Mouse (Mus musculus): ENCODE results near the gene Bhlhe23. TPM values are rescaled to one million over a fixed set of nuclear protein-coding genes. Genes with fewer than 3 reads are reported as not detected.

Gene Bhlhe23
- not detected in 4 replicates for total RNA-seq (2023)

DNA sequence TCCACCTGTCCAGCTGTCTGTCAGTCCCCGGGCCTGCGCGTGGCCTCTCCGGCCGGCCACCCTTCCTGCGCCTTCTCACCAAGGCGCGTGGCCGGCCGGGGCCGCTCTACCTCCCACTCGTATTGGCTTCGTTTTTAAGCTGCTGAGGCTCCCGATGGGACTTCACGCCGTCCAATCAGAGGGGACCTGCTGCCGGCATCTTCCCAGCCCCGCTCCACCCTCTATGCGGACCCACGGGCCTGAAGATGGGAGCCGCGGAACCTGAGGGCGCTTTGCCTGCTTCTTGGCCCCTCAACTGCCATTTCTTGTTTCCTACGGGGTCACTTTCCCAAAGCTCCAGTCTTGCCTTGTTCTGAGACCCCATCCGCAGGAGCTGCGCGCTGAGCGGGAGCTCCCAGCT lies at the start of gene Bhlhe23:
Gene Bhlhe23 (minus strand): TSS at position 108 of the 400 bp plus-strand sequence.

GRCm38 (mm10) chr2:180724585-180725413 lies 51.9 kb downstream of the Bhlhe23 start, which contains the start of gene Slc17a9:
Gene Slc17a9, plus strand, starts transcription at chr2:180725263.

Other genes starting within 250 kb of the Bhlhe23 start
- gene Mrgbp, start 195.6 kb downstream of the Bhlhe23 start, total RNA-seq (2023): 55.0 to 57.2 TPM (median 55.7 TPM) in 4 replicates
- 99.3 to 111 TPM (median 101 TPM) in 4 replicates for gene Ogfr, start 187.7 kb downstream of the Bhlhe23 start, total RNA-seq (2023)
- 2.3 to 4.5 TPM (median 2.8 TPM) in 4 replicates for gene Col9a3, start 179.1 kb downstream of the Bhlhe23 start, total RNA-seq (2023)
- 0.27 to 1.3 TPM (median 0.31 TPM) in 3 of 4 replicates, not detected in the other for gene Tcfl5, start 134.2 kb downstream of the Bhlhe23 start, total RNA-seq (2023)
- gene Dido1, start 66.9 kb downstream of the Bhlhe23 start, total RNA-seq (2023): 88.6 to 99.9 TPM (median 94.8 TPM) in 4 replicates
- 39.4 to 49.6 TPM (median 47.1 TPM) in 4 replicates for gene Gid8, start 66.8 kb downstream of the Bhlhe23 start, total RNA-seq (2023)
- gene Slc17a9, start 51.6 kb downstream of the Bhlhe23 start, total RNA-seq (2023): 21.2 to 29.4 TPM (median 25.2 TPM) in 4 replicates
- 79.1 to 96.9 TPM (median 86.7 TPM) in 4 replicates for gene Ythdf1, start 144.0 kb upstream of the Bhlhe23 start, total RNA-seq (2023)
- gene Birc7, start 152.1 kb upstream of the Bhlhe23 start, total RNA-seq (2023): not detected in 4 replicates
- not detected in 4 replicates for gene Nkain4, start 177.8 kb upstream of the Bhlhe23 start, total RNA-seq (2023)
- gene Arfgap1, start 190.3 kb upstream of the Bhlhe23 start, total RNA-seq (2023): 69.0 to 94.6 TPM (median 78.9 TPM) in 4 replicates
- gene Col20a1, start 209.6 kb upstream of the Bhlhe23 start, total RNA-seq (2023): 1.8 to 3.8 TPM (median 3.3 TPM) in 4 replicates